Mouse (Mus musculus) limb, embryonic 14.5 days (tissue): ENCODE results near the gene Ralgapb. TPM values are rescaled to one million over a fixed set of nuclear protein-coding genes. Genes with fewer than 3 reads are reported as not detected.

Source experiments
- ATAC-seq: fragments of 200-750 bp; cut with Nextera tagmentation; 2 replicates; pipeline ENCODE4 v1.8.0; 2017; ENCODE audit warnings: low read depth, moderate number of reproducible peaks, moderate TSS enrichment; ENCODE audit not compliant: low FRiP score
- DNase-seq: peaks from one replicate; pipeline ENCODE4 v3.0.0-alpha.2; 2015; ENCODE audit warnings: low spot score
- H3K27ac ChIP-seq: fragments of 300-500 bp; sonication (generic); replicated peaks from 2 replicates; pipeline ENCODE4 v1.5.1; 2014; ENCODE audit warnings: low read depth, mild to moderate bottlenecking, low read length, moderate library complexity, mixed read lengths
- H3K27me3 ChIP-seq: fragments of 300-500 bp; sonication (generic); 2 replicates; pipeline ENCODE4 v1.6.1; 2014; ENCODE audit warnings: low read length, mixed read lengths; ENCODE audit not compliant: control insufficient read depth, insufficient read depth
- H3K36me3 ChIP-seq: fragments of 300-500 bp; sonication (generic); 2 replicates; pipeline ENCODE4 v1.6.1; 2014; ENCODE audit warnings: mild to moderate bottlenecking, low read length, moderate library complexity, mixed read lengths; ENCODE audit not compliant: control insufficient read depth, insufficient read depth
- H3K4me1 ChIP-seq: fragments of 300-500 bp; sonication (generic); 2 replicates; pipeline ENCODE4 v1.6.1; 2014; ENCODE audit warnings: antibody characterized with exemption, low read length, mixed read lengths; ENCODE audit not compliant: control insufficient read depth, insufficient read depth
- H3K4me2 ChIP-seq: fragments of 300-500 bp; sonication (generic); replicated peaks from 2 replicates; pipeline ENCODE4 v1.6.1; 2014; ENCODE audit warnings: low read depth, mild to moderate bottlenecking, low read length, moderate library complexity; ENCODE audit not compliant: severe bottlenecking
- H3K4me3 ChIP-seq: fragments of 300-500 bp; sonication (generic); replicated peaks from 2 replicates; pipeline ENCODE4 v1.5.1; 2014; ENCODE audit warnings: low read length
- H3K9ac ChIP-seq: fragments of 300-500 bp; sonication (generic); 2 replicates; pipeline ENCODE4 v1.6.1; 2014; ENCODE audit warnings: mild to moderate bottlenecking, low read depth, low read length, moderate library complexity; ENCODE audit not compliant: severe bottlenecking
- H3K9me3 ChIP-seq: fragments of 300-500 bp; sonication (generic); 2 replicates; pipeline ENCODE4 v1.6.1; 2016; ENCODE audit warnings: low read length; ENCODE audit not compliant: control insufficient read depth
- POLR2A ChIP-seq: fragments of 200-500 bp; IDR thresholded peaks from 2 replicates; pipeline ENCODE4 v1.8.0; 2012; ENCODE audit warnings: inconsistent platforms, mild to moderate bottlenecking, moderate library complexity, borderline replicate concordance; ENCODE audit not compliant: insufficient read depth, insufficient read length; ENCODE audit errors: extremely low read depth
- WGBS: fragments of 180-500 bp; shearing (Covaris S2); extraction: QIAGEN DNeasy Blood & Tissue Kit; methylation state at CpG from one replicate; pipeline ENCODE4 v1.1.7; 2014; 5-methylcytosine and 5-hydroxymethylcytosine counted together
- polyA plus RNA-seq, 2 experiments: library from polyadenylated mRNA; depleted of rRNA in 1 of 2; stranded (reverse) in 1 of 2; unstranded in 1 of 2; fragments of >200 nt; fragmentation: Nextera tagmentation in 1 of 2; extraction: Ambion mirVana in 1 of 2; gene quantifications; 2 replicates each; pipeline versions ENCODE4 v1.2.1 to v1.2.3; 2012 to 2014

The Ralgapb gene
- polyA plus RNA-seq (2012; rRNA removed) (20.1 and 25.2 TPM in 2 replicates), polyA plus RNA-seq (2014; fragmentation: Nextera tagmentation; extraction: Ambion mirVana) (20.2 and 23.3 TPM in 2 replicates)

- peak; percentile 94 for ATAC-seq
- H3K27me3 ChIP-seq = no peaks in the 10 kb centered on the region
- peak within 1 kb of the TSS; percentile 85 for H3K27ac ChIP-seq
- peak within 1 kb of the TSS; percentile 83 for H3K4me3 ChIP-seq
- no peaks in the 10 kb centered on the region for H3K9me3 ChIP-seq
- H3K9ac ChIP-seq = peak within 1 kb of the TSS; percentile 89
- no peaks in the 10 kb centered on the region for H3K36me3 ChIP-seq
- WGBS = under 1% methylated on average over 39 of the region's 46 CpGs
- peak within 1 kb of the TSS; percentile 90 for H3K4me2 ChIP-seq
- 0 out of 2 replicates have a peak, but pooled peaks have one; percentile 63 for TF ChIP-seq POLR2A
- H3K4me1 ChIP-seq = peaks cover 5% of the 10 kb centered on the region; the same call in 1 of the 2 replicates
- DNase-seq = peak; percentile 98
Observed at GRCm38 (mm10) chr2:158409595-158410021, at the start of gene Ralgapb. Ralgapb (plus strand) TSS chr2:158409848.

DNA sequence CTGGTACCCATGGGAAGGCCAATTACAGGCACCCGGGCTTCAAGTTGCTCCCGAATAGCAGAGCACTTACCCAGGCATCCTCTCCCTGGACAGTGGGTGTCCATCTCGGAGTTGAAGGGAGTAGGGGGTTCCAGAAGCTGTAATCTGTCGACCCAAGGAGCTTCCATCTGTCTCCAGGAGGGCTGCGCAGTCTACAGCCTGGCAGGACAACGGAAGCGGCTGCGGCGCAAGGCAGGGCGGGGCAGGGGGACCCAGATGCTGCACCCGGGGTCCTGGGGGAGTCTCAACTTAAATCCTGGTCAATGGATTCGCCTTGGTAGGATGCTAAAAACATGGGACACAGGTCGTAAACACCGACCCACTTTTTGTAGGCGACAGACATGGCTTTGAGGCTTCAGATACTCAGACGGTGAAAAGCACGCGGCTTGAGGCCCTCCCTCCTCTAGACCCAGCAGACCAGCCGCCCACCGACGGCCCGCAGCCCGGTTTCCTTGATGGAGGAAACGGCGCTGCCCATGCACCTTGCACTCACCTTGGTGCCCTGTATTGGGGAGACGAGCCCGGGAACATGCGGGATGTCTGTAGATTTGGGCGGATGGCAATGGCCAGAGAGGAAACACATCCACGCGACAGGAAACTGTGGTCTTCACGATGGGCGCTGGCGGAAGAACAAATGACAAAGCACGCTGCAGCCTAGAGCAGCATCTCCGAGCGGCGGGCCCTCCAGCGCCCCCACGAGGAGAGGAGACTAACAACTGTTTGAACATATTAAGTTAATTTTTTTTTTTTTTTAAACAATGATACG, 48.6 kb upstream of the Ralgapb start:
- Histone ChIP-seq H3K4me2 (peak overlapping the region; percentile 72), H3K4me1 (peaks cover 8% of the 10 kb centered on the region), H3K4me3 (peak overlapping the region; percentile 80), H3K36me3 (peaks cover 43% of the 10 kb centered on the region), H3K9me3 (no peaks in the 10 kb centered on the region), H3K9ac (peak overlapping the region; percentile 94), H3K27me3 (no peaks in the 10 kb centered on the region), H3K27ac (peak overlapping the region; percentile 75)
- TF ChIP-seq POLR2A = peak; percentile 93; the same call in 1 of the 2 replicates
- DNase-seq = peak; percentile 92
- peak; percentile 91 for ATAC-seq
- under 1% methylated on average over 37 of the region's 41 CpGs for WGBS

DNA sequence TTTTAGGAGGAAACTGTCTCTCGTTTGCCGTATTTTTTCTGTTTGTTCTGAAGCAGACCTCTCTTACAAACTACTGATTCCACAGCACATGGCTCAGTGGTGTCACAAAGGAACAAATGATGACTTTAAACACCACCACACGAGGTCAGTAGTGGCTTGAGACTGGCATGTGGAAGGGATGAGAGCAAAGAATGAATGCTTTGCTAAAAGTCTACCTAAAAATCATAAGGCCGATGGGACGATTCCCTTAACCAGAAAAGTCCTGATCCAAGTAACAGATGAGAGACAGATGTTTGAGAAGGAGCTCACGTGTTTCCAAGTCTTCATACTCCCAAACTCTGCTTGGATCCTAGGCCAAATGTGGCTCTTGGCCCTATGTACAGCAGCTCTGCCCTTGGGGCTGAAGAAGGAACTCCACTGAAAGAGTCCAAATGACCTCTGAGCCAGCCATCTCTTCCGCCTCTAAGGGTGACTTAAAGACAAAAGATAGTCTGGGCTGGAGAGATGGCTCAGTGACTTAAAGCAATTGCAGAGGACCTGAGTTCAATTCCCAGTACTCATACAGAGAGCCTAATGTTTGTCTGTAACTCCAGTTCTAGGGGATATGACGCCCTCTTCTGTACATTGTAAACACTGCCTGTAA, 47.8 kb upstream of the Ralgapb start:
- TF ChIP-seq POLR2A = no peak
- DNase-seq (peak; percentile 35), ATAC-seq (peak; percentile 45; the same call in 1 of the 2 replicates)
- Histone ChIP-seq H3K4me1 (peaks cover 8% of the 10 kb centered on the region), H3K9ac (peak overlapping the region; percentile 94), H3K9me3 (no peaks in the 10 kb centered on the region), H3K27me3 (no peaks in the 10 kb centered on the region), H3K36me3 (peaks cover 36% of the 10 kb centered on the region), H3K4me3 (peak overlapping the region; percentile 80; the same call in 1 of the 2 replicates), H3K27ac (peak overlapping the region; percentile 65), H3K4me2 (peak overlapping the region; percentile 72)
- WGBS = 35% methylated on average over 8 of the region's 8 CpGs

GRCm38 (mm10) chr2:158364175-158364574, 45.5 kb upstream of the Ralgapb start:
- no peak for ATAC-seq
- H3K4me3 ChIP-seq = no peak overlapping the region
- 86% methylated on average over 4 of the region's 4 CpGs for WGBS
- DNase-seq = no peak
- no peaks in the 10 kb centered on the region for H3K9me3 ChIP-seq
- no peak overlapping the region for H3K4me2 ChIP-seq
- H3K4me1 ChIP-seq = peaks cover 8% of the 10 kb centered on the region
- H3K27ac ChIP-seq = no peak overlapping the region
- no peak overlapping the region for H3K9ac ChIP-seq
- TF ChIP-seq POLR2A = no peak
- peaks cover 12% of the 10 kb centered on the region for H3K36me3 ChIP-seq
- H3K27me3 ChIP-seq = no peaks in the 10 kb centered on the region

DNA sequence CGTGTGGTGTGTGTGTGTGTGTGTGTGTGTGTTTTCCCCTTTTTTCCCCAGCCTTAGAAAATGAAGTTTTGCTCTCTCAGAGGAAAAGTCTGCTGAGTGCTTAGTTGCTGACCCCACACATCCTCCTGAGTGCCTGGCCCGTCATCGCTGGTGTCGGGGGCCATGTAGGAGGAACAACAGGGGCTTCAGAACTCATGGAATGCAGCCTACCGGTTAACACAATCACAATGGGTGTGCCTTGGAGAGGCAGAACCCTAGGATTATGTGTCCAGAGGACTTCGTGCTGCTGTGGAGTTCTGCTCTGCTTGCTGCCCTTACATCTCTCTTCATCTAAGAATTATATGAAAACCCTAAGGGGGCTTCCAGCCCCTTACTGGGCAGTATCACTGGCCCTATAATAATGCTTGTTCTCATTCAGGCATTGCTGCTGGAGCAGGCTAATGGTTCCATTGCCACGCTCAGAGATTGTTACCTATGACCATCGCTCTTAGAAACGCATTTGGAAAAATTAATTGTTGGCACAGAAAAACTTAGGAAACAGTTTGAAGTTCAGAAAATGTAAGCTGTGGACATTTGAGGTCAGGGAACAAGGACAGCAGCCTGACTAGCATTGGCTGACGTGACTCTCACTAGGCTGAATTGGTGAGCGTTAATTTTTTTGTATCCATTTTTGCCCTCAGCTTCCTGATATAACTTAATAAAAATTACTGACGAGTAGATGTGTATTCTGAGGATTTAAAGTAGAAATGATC, 44.4 kb upstream of the Ralgapb start:
- ATAC-seq (no peak), DNase-seq (no peak)
- peaks cover 1% of the 10 kb centered on the region for H3K36me3 ChIP-seq
- H3K4me3 ChIP-seq = no peak overlapping the region
- H3K27ac ChIP-seq = no peak overlapping the region
- H3K9me3 ChIP-seq = no peaks in the 10 kb centered on the region
- H3K9ac ChIP-seq = no peak overlapping the region
- WGBS = 77% methylated on average over 12 of the region's 12 CpGs
- TF ChIP-seq POLR2A = no peak
- no peaks in the 10 kb centered on the region for H3K27me3 ChIP-seq
- peaks cover 2% of the 10 kb centered on the region for H3K4me1 ChIP-seq
- H3K4me2 ChIP-seq = no peak overlapping the region
